Mouse (Mus musculus): Measurements from ENCODE around the gene Ckb.
"Not testable (repeated sequence)": the region's sequence is repeated elsewhere in the genome, so short reads cannot be mapped to it uniquely, and the experiment has no call there.

The Ckb gene

GRCm38 (mm10) chr12:111668457-111668912 is 3.7 kb downstream of the Ckb start:
- peak; percentile 99 for DNase-seq (ENCODE audit: low spot score)

DNA sequence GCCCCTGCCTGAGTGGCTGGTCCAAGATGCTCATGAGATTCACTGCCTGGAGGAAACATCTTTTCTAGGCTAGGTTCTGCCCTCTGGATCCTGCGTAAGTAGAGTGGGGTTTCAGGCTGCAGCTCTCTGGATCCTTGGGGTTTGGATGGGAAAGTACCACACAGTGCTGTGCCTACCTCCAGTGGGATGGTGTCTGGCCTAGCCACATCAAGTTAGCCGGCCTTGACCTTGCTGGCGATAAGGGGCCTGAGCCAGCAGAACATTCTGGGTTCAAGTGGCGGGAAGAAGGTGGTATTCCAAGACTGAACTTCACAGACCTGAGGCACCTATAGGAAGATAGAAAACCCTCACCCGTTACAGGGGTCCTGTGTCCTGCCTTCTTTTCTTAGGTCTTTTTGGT is 4.7 kb downstream of the Ckb start:
- DNase-seq (ENCODE audit: low spot score), result no peak

DNA sequence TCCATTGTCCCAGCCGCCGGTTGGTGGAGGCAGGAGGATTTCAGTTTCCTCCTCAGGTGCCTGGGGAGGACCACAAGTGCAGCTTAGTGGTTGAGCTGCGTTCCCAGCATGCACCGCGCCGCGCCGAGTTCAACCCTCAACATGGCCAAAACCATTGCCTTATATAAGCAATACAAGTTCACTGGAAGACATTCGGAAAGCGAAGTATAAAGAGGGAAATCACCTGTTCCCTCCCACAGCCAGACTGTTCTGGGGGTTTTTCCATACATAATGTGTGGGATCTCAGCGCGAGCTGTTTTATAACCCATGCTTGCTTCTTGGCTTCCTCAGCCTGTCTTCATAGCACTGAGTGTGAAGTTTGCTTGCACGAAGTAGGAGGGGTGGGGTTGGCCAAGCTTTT is 5.8 kb downstream of the Ckb start:
- no peak for DNase-seq (ENCODE audit: low spot score)

DNA sequence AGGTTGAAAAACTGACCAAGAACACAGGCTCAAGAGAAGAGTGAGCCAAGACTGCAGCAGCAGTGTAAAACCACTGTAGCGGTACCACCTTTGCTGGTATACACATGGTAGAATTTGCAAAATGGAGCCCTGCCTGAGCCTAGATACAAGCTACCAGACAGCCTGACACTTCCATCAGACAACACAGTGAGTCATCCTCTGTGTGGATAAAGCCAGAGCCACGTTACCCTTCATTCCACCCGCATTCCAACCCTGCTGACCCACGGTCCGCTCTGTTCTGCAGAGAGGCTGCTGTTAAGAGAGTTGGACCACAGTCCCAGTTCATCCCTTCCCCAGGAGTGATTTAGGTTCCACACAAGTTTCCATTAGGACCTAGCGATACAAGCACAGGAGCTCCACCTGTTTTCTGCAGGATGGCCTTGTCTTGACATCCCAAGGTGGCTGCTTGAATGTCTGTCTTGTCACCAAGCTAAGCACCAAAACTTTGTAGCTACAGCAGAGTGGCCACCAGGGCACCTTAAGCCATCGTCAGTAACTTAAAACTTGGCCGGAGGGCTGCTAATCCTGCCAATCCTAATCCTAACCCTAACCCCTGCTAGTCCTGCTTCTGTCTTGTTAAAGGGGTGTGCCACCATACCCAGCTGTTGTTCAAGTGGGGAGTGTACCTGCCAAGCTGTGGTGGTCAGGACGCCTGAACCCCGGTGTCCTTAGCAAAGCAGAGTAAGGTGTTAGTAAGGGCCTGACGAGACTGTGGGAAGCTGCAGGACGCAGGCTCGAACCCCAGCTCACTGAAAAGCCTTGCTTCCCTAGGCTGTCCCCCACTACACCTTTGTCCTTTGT is 6.9 kb downstream of the Ckb start:
- no peak for DNase-seq (ENCODE audit: low spot score)

- DNase-seq (ENCODE audit: low spot score), result no peak
Measured at GRCm38 (mm10) chr12:111664144-111664634, 7.9 kb downstream of the Ckb start.

DNA sequence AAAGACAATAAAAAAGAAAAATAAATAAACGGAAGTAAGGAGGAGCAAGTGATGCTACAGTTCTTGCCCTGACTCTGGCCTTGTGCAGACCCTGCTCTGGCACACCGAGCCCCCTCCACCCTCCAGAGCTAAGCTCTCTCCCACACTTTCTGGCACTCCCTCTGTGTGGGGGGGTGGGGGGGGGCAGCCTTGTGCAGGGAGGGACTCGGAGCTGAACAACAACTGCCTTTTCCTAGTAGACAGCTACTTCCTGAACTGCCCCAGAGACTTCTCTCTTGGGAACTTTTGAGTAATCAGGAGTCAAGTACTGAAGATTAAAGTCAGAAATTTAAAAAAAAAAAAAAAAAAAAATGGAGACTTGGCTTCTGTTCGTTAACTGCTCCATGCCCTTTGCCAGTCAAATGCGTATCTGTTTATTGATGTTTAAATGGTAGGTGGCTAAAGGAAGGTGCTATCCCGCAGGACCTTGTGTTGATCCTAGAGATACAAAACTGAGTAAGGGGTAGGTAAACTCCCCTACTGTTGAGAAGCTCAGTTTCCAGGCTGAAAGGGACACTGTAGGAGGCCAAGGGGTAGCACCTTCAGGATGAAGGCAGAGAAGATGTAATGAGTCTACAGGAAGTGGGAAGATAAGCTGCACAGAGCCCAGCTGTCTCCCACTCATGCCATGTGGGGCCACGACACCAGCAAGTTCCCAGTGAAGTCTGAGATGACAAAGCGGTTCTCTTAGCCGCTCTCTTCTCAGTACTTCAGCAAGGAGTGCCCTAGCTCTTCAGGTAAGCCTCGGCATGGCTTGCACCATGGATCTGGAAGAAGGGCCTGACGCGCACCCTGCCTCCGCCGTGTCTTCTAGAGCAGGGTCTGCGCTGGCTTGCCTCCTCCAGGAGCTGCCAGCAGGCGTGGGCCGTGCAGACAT is 8.7 kb downstream of the Ckb start:
- no peak for DNase-seq (ENCODE audit: low spot score)

- not testable (repeated sequence) for DNase-seq (ENCODE audit: low spot score)
Measured at GRCm38 (mm10) chr12:111661554-111661953, 10.6 kb downstream of the Ckb start.

DNA sequence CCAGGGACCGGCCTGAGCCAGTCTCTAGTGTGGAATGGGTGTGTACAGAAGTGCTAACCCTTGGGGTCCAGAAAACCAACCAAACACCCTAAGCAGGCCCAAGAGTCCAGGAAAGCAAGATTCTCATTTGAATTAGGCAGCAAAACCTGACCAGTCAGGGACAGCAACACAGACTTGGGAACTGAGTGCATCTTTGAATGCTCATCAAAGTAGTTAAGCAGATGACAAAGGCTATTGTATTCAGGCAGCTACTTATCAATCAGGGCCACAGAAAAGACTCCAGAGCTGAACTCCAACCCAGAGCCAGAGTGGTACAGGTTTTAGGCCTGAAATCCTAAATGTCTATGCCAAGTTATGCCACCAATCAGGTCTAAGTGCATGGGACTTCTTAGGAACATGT is 11.5 kb downstream of the Ckb start:
- DNase-seq (ENCODE audit: low spot score), result peak; percentile 15

DNA sequence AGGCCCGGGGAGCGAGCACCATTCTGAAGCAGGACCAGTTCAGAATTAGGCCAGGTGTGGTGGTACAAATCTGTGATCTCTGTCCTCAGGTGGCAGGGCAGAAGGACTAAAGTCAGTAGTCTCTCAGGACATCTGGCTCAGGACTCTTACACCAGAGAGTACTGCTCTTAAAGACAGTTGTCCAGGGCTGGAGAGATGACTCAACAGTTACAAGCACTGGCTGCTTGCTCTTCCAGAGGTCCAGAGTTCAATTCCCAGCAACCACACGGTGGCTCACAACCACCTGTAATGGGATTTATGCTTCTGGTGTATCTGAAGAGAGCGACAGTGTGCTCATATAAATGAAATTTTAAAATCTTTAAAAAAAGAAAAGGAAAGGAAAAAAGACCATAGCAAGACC is 12.8 kb downstream of the Ckb start:
- no peak for DNase-seq (ENCODE audit: low spot score)

GRCm38 (mm10) chr12:111655695-111656094 is 16.4 kb downstream of the Ckb start:
- no peak for DNase-seq (ENCODE audit: low spot score)

- DNase-seq (ENCODE audit: low spot score), result peak; percentile 75
Measured at GRCm38 (mm10) chr12:111653434-111653833, 18.7 kb downstream of the Ckb start.

DNA sequence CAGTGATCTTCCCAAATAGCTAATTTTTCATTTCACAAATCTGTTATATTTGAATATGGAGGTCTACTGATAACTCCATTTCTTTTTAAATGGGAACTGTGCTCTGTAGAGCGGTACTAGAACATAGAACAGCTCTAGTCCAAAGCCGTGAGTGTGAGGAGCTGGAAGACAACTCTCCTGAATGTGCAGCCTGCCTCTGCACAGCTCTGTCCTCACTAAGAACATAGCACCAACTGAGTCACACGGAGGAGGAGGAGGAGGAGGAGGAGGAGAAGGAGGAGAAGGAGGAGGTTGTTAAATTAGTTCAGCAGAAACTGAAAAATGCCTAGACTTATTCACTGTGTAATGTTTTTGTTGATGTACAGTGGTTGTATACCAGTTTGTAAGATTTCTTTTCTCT is 19.2 kb downstream of the Ckb start:
- no peak for DNase-seq (ENCODE audit: low spot score)

DNA sequence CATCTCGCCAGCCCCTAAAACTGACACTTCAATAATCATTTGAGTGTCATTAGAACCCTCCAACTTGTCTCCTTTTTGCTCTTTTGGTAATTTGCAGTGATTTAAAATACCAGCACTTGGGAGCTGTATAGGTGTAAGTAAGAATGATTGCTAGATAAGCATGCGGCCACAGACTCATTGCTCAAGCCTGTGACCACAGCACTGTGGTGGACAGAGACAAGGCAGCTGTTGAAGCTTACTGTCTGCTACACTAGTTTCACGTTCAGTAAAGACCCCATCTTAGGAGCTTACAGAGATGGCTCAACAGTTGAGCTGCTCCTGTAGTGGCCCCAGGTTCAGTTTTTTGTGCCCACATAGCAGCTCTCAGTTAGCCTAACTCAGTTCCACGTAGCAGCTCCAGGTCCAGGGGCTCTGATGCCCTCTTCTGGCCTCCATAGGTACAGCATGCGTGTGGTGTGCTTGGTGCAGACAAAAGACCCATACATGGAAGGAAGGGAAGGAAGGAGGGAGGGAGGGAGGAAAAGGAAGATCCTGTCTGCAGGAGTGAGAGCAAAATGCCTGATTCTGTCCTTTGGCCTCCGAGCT is 24.0 kb downstream of the Ckb start:
- peak; percentile 68 for DNase-seq (ENCODE audit: low spot score)

All from adipocyte (in vitro differentiated cells).